Mouse (Mus musculus) CH12.LX (cell line): Measurements from ENCODE around the gene Akap10.

Source experiments
- MAX ChIP-seq: IDR thresholded peaks from 2 replicates; pipeline ENCODE4 v1.6.1; 2011; ENCODE audit warnings: low read length, improper control_type of control experiment
- NRF1 ChIP-seq: IDR thresholded peaks from 2 replicates; pipeline ENCODE4 v1.6.1; 2014; ENCODE audit warnings: low read depth, mild to moderate bottlenecking, inconsistent platforms, low read length, improper control_type of control experiment, moderate library complexity
- POLR2AphosphoS2 ChIP-seq: IDR thresholded peaks from 2 replicates; pipeline ENCODE4 v1.6.1; 2011; ENCODE audit warnings: low read depth, low read length, improper control_type of control experiment
- UBTF ChIP-seq: IDR thresholded peaks from 2 replicates; pipeline ENCODE4 v1.6.1; 2012; ENCODE audit warnings: low read depth, mild to moderate bottlenecking, inconsistent platforms, low read length, improper control_type of control experiment, moderate library complexity

- no peak for TF ChIP-seq MAX
- TF ChIP-seq POLR2AphosphoS2 = no peak
- TF ChIP-seq NRF1 = no peak
- TF ChIP-seq UBTF = no peak
Measured at GRCm38 (mm10) chr11:61919702-61920101, 10.3 kb downstream of the Akap10 start.
